Mouse (Mus musculus): ENCODE results near the gene Slamf9.

- TF ChIP-seq NRF1 (IDR thresholded peaks at IDR 0.05; ENCODE audit: low read depth, low read length) = no peak
- no peak for TF ChIP-seq CTCF (conservative IDR thresholded peaks at IDR 0.05 in 1 of 2, IDR thresholded peaks at IDR 0.05 in 1 of 2; ENCODE audit: low read depth in 2 of 2, low read length in 2 of 2)
- no peak for TF ChIP-seq IRF4 (IDR thresholded peaks at IDR 0.05; ENCODE audit: low read depth, low read length)
- TF ChIP-seq CHD2 (IDR thresholded peaks at IDR 0.05; ENCODE audit: low read length) = no peak
- TF ChIP-seq CHD1 (IDR thresholded peaks at IDR 0.05; ENCODE audit: low read depth, low read length) = no peak
- TF ChIP-seq MAX (IDR thresholded peaks at IDR 0.05; ENCODE audit: low read length) = no peak
These were observed 13.6 kb upstream of the Slamf9 start for GRCm38 (mm10) chr1:172461602-172462001.
